ENCODE assay signal across 8 mouse cellular contexts in genomic region chr6:126645044-126645541, GRCm38 (mm10). TPM values are rescaled to one million over a fixed set of nuclear protein-coding genes. Genes with fewer than 3 reads are reported as not detected.
A peak's percentile ranks its signal among the peaks of the same experiment; 100 is the strongest.
DNase-seq lines count a peak whose midpoint lies in the region; ATAC-seq and TF ChIP-seq lines count a peak whose summit lies in the region.

No protein-coding gene starts in this region.

- TF ChIP-seq POLR2A in ES-Bruce4 (IDR thresholded peaks at IDR 0.05; ENCODE audit: insufficient read depth, low read length): no peak

- ATAC-seq in embryonic facial prominence, embryonic 15.5 days (ENCODE audit: insufficient number of reproducible peaks, low FRiP score, low TSS enrichment, low read depth): peak; percentile 26; the same call in 1 of the 2 replicates
- peak; percentile 53 for ATAC-seq in midbrain, embryonic 13.5 days

- peak; percentile 20 for DNase-seq in WW6 (ENCODE audit: low read depth, low spot score)
- peak in 1 of 2 experiments; percentile 39 for DNase-seq in layer of hippocampus, adult 2 months (ENCODE audit: low spot score in 2 of 2)
- DNase-seq in ovary, adult 18-20 months (ENCODE audit: low spot score): no peak
- no peak for DNase-seq in thymus, postnatal 10 days (ENCODE audit: low spot score in 2 of 2)
- DNase-seq in kidney, postnatal 25 days: no peak

- peak overlapping the region; percentile 54; the same call in 1 of the 2 replicates for H3K9ac ChIP-seq in ES-Bruce4 (ENCODE audit: low read depth, poor library complexity, severe bottlenecking)
- 0 out of 2 replicates have a peak overlapping the region, but pooled peaks have one; percentile 2 for H3K9ac ChIP-seq in embryonic facial prominence, embryonic 15.5 days
- H3K9ac ChIP-seq in midbrain, embryonic 13.5 days (replicated peaks): peak overlapping the region; percentile 69

- WGBS in embryonic facial prominence, embryonic 15.5 days: 0% methylated on average over 24 of the region's 24 CpGs
- WGBS in midbrain, embryonic 13.5 days: under 1% methylated on average over 24 of the region's 24 CpGs

- no peaks in the 10 kb centered on the region for H3K36me3 ChIP-seq in ES-Bruce4 (ENCODE audit: control insufficient read depth, insufficient read depth, low read length, poor library complexity, severe bottlenecking)
- no peaks in the 10 kb centered on the region for H3K36me3 ChIP-seq in embryonic facial prominence, embryonic 15.5 days
- H3K36me3 ChIP-seq in midbrain, embryonic 13.5 days: no peaks in the 10 kb centered on the region

- peaks cover 24% of the 10 kb centered on the region for H3K27me3 ChIP-seq in ES-Bruce4 (ENCODE audit: control insufficient read depth, insufficient read depth, low read length, poor library complexity, severe bottlenecking)
- peaks cover 71% of the 10 kb centered on the region for H3K27me3 ChIP-seq in embryonic facial prominence, embryonic 15.5 days
- H3K27me3 ChIP-seq in midbrain, embryonic 13.5 days: peaks cover 57% of the 10 kb centered on the region

- TF ChIP-seq EP300 in ES-Bruce4 (IDR thresholded peaks at IDR 0.05; ENCODE audit: insufficient read depth, low read depth, low read length): no peak

- no peaks in the 10 kb centered on the region for H3K4me1 ChIP-seq in ES-Bruce4 (ENCODE audit: control insufficient read depth, insufficient read depth, low read length)
- peaks cover 40% of the 10 kb centered on the region for H3K4me1 ChIP-seq in embryonic facial prominence, embryonic 15.5 days
- H3K4me1 ChIP-seq in midbrain, embryonic 13.5 days (replicated peaks): peaks cover 44% of the 10 kb centered on the region

- no peaks in the 10 kb centered on the region for H3K9me3 ChIP-seq in ES-Bruce4 (replicated peaks; ENCODE audit: control insufficient read depth, insufficient read depth, low read length, poor library complexity, severe bottlenecking)
- H3K9me3 ChIP-seq in embryonic facial prominence, embryonic 15.5 days (replicated peaks): no peaks in the 10 kb centered on the region
- no peaks in the 10 kb centered on the region for H3K9me3 ChIP-seq in midbrain, embryonic 13.5 days

- no peak for TF ChIP-seq CTCF in ES-Bruce4 (IDR thresholded peaks at IDR 0.05; ENCODE audit: low read depth, low read length)
- TF ChIP-seq CTCF in layer of hippocampus, adult 2 months (conservative IDR thresholded peaks at IDR 0.05): no peak

- no peak overlapping the region for H3K27ac ChIP-seq in ES-Bruce4 (ENCODE audit: insufficient read depth, low read length)
- H3K27ac ChIP-seq in embryonic facial prominence, embryonic 15.5 days (replicated peaks): no peak overlapping the region
- peak overlapping the region; percentile 96 for H3K27ac ChIP-seq in layer of hippocampus, adult 2 months
- H3K27ac ChIP-seq in midbrain, embryonic 13.5 days: 0 out of 2 replicates have a peak overlapping the region, but pooled peaks have one; percentile 19

- peak overlapping the region; percentile 96 for H3K4me2 ChIP-seq in embryonic facial prominence, embryonic 15.5 days (replicated peaks)
- peak overlapping the region; percentile 99 for H3K4me2 ChIP-seq in midbrain, embryonic 13.5 days (replicated peaks)

- peak overlapping the region; percentile 57 for H3K4me3 ChIP-seq in ES-Bruce4 (ENCODE audit: low read depth, low read length)
- H3K4me3 ChIP-seq in embryonic facial prominence, embryonic 15.5 days (replicated peaks): peak overlapping the region; percentile 51
- H3K4me3 ChIP-seq in layer of hippocampus, adult 2 months: peak overlapping the region; percentile 88
- peak overlapping the region; percentile 64 for H3K4me3 ChIP-seq in midbrain, embryonic 13.5 days (replicated peaks)

RNA-seq across cellular contexts. Expression of gene Kcna1, which starts 1.1 kb away (rescaled TPM):
- polyA plus RNA-seq in ES-Bruce4 (2011; ENCODE audit: insufficient read depth, insufficient read length, low read depth, missing spikeins): 0.19 TPM in 1 of 2 replicates, not detected in the other
- 4.2 and 4.9 TPM in 2 replicates for polyA plus RNA-seq in embryonic facial prominence, embryonic 15.5 days (2015; fragmentation: Nextera tagmentation; extraction: Ambion mirVana)
- 100 to 1,000 TPM; 115 to 119 TPM for total RNA-seq in layer of hippocampus, adult 2 months (2021)
- 1.5 and 2.5 TPM in 2 replicates for polyA plus RNA-seq in midbrain, embryonic 13.5 days (2015; fragmentation: Nextera tagmentation; extraction: Ambion mirVana)

Comparison
In these comparisons a context has a peak if more than half of its experiments do, and no peak if none do; other contexts are left out.
1. H3K27ac ChIP-seq: peak in layer of hippocampus, adult 2 months (single experiment) and midbrain, embryonic 13.5 days (single experiment); none in ES-Bruce4 (single experiment) and embryonic facial prominence, embryonic 15.5 days (single experiment).
2. H3K9ac ChIP-seq: peak in every context shown above with its lines; median percentile 69 in midbrain, embryonic 13.5 days; 54 in ES-Bruce4; 2 in embryonic facial prominence, embryonic 15.5 days.
3. Peak in every context shown above with its lines, with median percentiles within 50 percentile points of each other: H3K4me3 ChIP-seq.